Mouse (Mus musculus): ENCODE data around the gene Ccdc24.

DNA sequence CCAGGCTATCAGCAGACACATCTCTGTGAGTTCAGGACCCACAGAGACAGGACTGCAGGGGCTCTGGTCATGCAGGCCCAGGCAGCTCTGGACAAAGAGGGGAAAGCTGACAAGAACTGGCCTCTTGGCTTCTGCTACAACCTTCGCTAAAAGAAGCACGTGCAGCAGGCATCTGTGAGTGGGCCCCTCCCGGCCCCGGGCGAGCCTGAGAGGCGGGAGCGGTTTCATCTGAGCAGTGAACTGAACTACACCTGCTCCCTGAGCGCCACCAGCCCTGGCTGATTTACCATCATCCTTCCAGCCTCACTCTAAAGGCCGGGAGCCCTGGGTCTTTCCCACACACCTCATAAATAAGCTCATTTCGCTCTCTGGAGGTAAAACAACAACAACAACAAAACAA lies 5.9 kb upstream of the Ccdc24 start:
- TF ChIP-seq MYC (IDR thresholded peaks at IDR 0.05; ENCODE audit: low read depth, low read length): no peak
- TF ChIP-seq ZC3H11A (IDR thresholded peaks at IDR 0.05; ENCODE audit: low read depth, low read length): no peak
- TF ChIP-seq EP300 (IDR thresholded peaks at IDR 0.05; ENCODE audit: low read depth in 1 of 2, low read length in 2 of 2): no peak
- no peak for TF ChIP-seq POLR2A (IDR thresholded peaks at IDR 0.05; ENCODE audit: control insufficient read depth in 1 of 2, insufficient read depth in 1 of 2, low read depth in 1 of 2, low read length in 2 of 2, poor library complexity in 1 of 2)
- no peak for TF ChIP-seq SIN3A (IDR thresholded peaks at IDR 0.05; ENCODE audit: low read length)
- TF ChIP-seq KAT2A (conservative IDR thresholded peaks at IDR 0.05; ENCODE audit: low read depth, low read length): no peak

Data from MEL (cell line).